Mouse (Mus musculus) embryonic stem cell, embryonic (primary cell): Measurements from ENCODE around the gene Slc38a2.

Source experiments
- CTCF ChIA-PET, 4 experiments: fragments of 300-600 bp in 2 of 4; fragments of 350-600 bp in 2 of 4; sonication (Branson Sonifier 250); formaldehyde crosslinking; loops; one replicate each; lab custom pipeline; 2022; ENCODE audit warnings: inconsistent platforms in 2 of 4; lab: Charles Lee
- POLR2A ChIA-PET, 4 experiments: fragments of 300-600 bp in 2 of 4; fragments of 350-600 bp in 2 of 4; sonication (Branson Sonifier 250); formaldehyde crosslinking; loops; one replicate each; lab custom pipeline; 2022; ENCODE audit warnings: antibody characterized with exemption in 4 of 4, inconsistent platforms in 1 of 4; lab: Charles Lee

The Slc38a2 gene

GRCm38 (mm10) chr15:96691381-96691780 is 8.1 kb downstream of the Slc38a2 start:
- CTCF ChIA-PET = no interaction called here

GRCm38 (mm10) chr15:96690829-96691228 is 8.7 kb downstream of the Slc38a2 start:
- ChIA-PET CTCF (no interaction called here), POLR2A (interaction anchor here (0.9 to 16.8 kb wide), 16 partner anchors 9 to 169 kb away, joined by 3 to 215 read pairs (median 6); partner anchors contain the start of gene Slc38a2 (in 2 of the 4))

More at GRCm38 (mm10) chr15:96691381-96691780, 8.1 kb downstream of the Slc38a2 start:
- POLR2A ChIA-PET = interaction anchor here (0.6 to 16.8 kb wide), 17 partner anchors 8 to 633 kb away, joined by 3 to 215 read pairs (median 5); partner anchors contain the start of gene Slc38a2 (in 2 of the 4)

- ChIA-PET CTCF (interaction anchor here in 2 of 4 experiments (0.6 kb wide), 2 partner anchors 247 to 1845 kb away, joined by 3 to 5 read pairs; no protein-coding TSS in a partner anchor), POLR2A (interaction anchor here in 3 of 4 experiments (0.6 to 16.8 kb wide), 12 partner anchors 10 to 152 kb away, joined by 3 to 215 read pairs (median 6); partner anchors contain the start of gene Slc38a2 (in 2 of the 3))
These were observed 9.6 kb downstream of the Slc38a2 start for GRCm38 (mm10) chr15:96689919-96690318.

- CTCF ChIA-PET = interaction anchor here in 1 of 4 experiments (1.9 kb wide), 1 partner anchor 248 kb away, joined by 4 read pairs; no protein-coding TSS in a partner anchor
- POLR2A ChIA-PET = interaction anchor here in 3 of 4 experiments (0.6 to 16.8 kb wide), 8 partner anchors 12 to 349 kb away, joined by 3 to 215 read pairs (median 6); partner anchors contain the start of gene Slc38a2 (in 1 of the 3)
These were observed 10.7 kb downstream of the Slc38a2 start for GRCm38 (mm10) chr15:96688784-96689318.

GRCm38 (mm10) chr15:96688036-96688435 is 11.5 kb downstream of the Slc38a2 start:
- POLR2A ChIA-PET = interaction anchor here in 3 of 4 experiments (0.5 to 16.8 kb wide), 18 partner anchors 8 to 402 kb away, joined by 3 to 215 read pairs (median 6); partner anchors contain the start of gene Slc38a2 (in 1 of the 3)

GRCm38 (mm10) chr15:96687366-96687765 is 12.2 kb downstream of the Slc38a2 start:
- ChIA-PET POLR2A (interaction anchor here (0.6 to 12.8 kb wide), 23 partner anchors 8 to 403 kb away, joined by 3 to 141 read pairs (median 4); partner anchors contain the start of genes Slc38a2 (in 2 of the 4) and Scaf11 (in 1 of the 4)), CTCF (interaction anchor here in 1 of 4 experiments (1.9 kb wide), 1 partner anchor 249 kb away, joined by 4 read pairs; no protein-coding TSS in a partner anchor)

More at GRCm38 (mm10) chr15:96688036-96688435, 11.5 kb downstream of the Slc38a2 start:
- CTCF ChIA-PET = interaction anchor here in 1 of 4 experiments (1.9 kb wide), 1 partner anchor 248 kb away, joined by 4 read pairs; no protein-coding TSS in a partner anchor

GRCm38 (mm10) chr15:96686201-96687159 is 13.1 kb downstream of the Slc38a2 start:
- ChIA-PET POLR2A (interaction anchor here (0.6 to 12.8 kb wide), 29 partner anchors 8 to 439 kb away, joined by 3 to 141 read pairs (median 4); partner anchors contain the start of genes Slc38a2 (in 2 of the 4) and Scaf11 (in 1 of the 4)), CTCF (interaction anchor here in 1 of 4 experiments (1.9 kb wide), 1 partner anchor 250 kb away, joined by 4 read pairs; no protein-coding TSS in a partner anchor)

GRCm38 (mm10) chr15:96685273-96685672 is 14.3 kb downstream of the Slc38a2 start:
- ChIA-PET CTCF (interaction anchor here in 1 of 4 experiments (2.2 kb wide), 1 partner anchor 252 kb away, joined by 6 read pairs; no protein-coding TSS in a partner anchor), POLR2A (interaction anchor here (0.6 to 12.8 kb wide), 21 partner anchors 9 to 1354 kb away, joined by 3 to 141 read pairs (median 5); partner anchors contain the start of gene Slc38a2 (in 1 of the 4))

GRCm38 (mm10) chr15:96684132-96684830 is 15.2 kb downstream of the Slc38a2 start:
- ChIA-PET CTCF (interaction anchor here in 3 of 4 experiments (0.5 to 2.2 kb wide), 13 partner anchors 16 to 264 kb away, joined by 3 to 10 read pairs (median 5); no protein-coding TSS in a partner anchor), POLR2A (interaction anchor here (0.6 to 12.8 kb wide), 27 partner anchors 9 to 462 kb away, joined by 3 to 141 read pairs (median 4); partner anchors contain the start of gene Slc38a2 (in 1 of the 4))

- ChIA-PET CTCF (interaction anchor here (0.6 to 1.7 kb wide), 6 partner anchors 127 to 258 kb away, joined by 3 to 5 read pairs (median 4); no protein-coding TSS in a partner anchor), POLR2A (interaction anchor here in 3 of 4 experiments (0.6 to 3.1 kb wide), 23 partner anchors 9 to 522 kb away, joined by 3 to 30 read pairs (median 5); no protein-coding TSS in a partner anchor)
These were observed 20.4 kb downstream of the Slc38a2 start for GRCm38 (mm10) chr15:96678871-96679773.

GRCm38 (mm10) chr15:96676518-96676917 is 23.0 kb downstream of the Slc38a2 start:
- CTCF ChIA-PET = interaction anchor here in 2 of 4 experiments (0.7 to 1.9 kb wide), 3 partner anchors 109 to 1589 kb away, joined by 4 to 5 read pairs (median 4); no protein-coding TSS in a partner anchor
- POLR2A ChIA-PET = interaction anchor here in 2 of 4 experiments (0.6 to 2.2 kb wide), 7 partner anchors 8 to 182 kb away, joined by 3 to 14 read pairs (median 6); no protein-coding TSS in a partner anchor

GRCm38 (mm10) chr15:96675744-96676143 is 23.8 kb downstream of the Slc38a2 start:
- CTCF ChIA-PET = interaction anchor here in 3 of 4 experiments (0.5 to 1.9 kb wide), 5 partner anchors 109 to 261 kb away, joined by 3 to 13 read pairs (median 5); no protein-coding TSS in a partner anchor
- POLR2A ChIA-PET = interaction anchor here in 2 of 4 experiments (0.6 to 2.2 kb wide), 16 partner anchors 8 to 361 kb away, joined by 3 to 14 read pairs (median 4); no protein-coding TSS in a partner anchor

GRCm38 (mm10) chr15:96675055-96675454 is 24.5 kb downstream of the Slc38a2 start:
- CTCF ChIA-PET = interaction anchor here (0.6 to 1.9 kb wide), 7 partner anchors 105 to 366 kb away, joined by 3 to 6 read pairs (median 5); no protein-coding TSS in a partner anchor
- POLR2A ChIA-PET = interaction anchor here in 2 of 4 experiments (0.6 to 2.2 kb wide), 21 partner anchors 9 to 362 kb away, joined by 3 to 14 read pairs (median 3); no protein-coding TSS in a partner anchor

GRCm38 (mm10) chr15:96674089-96674488 is 25.4 kb downstream of the Slc38a2 start:
- POLR2A ChIA-PET = interaction anchor here in 1 of 4 experiments (0.6 kb wide), 2 partner anchors 101 to 495 kb away, joined by 3 read pairs; no protein-coding TSS in a partner anchor
- CTCF ChIA-PET = interaction anchor here in 1 of 4 experiments (0.7 kb wide), 1 partner anchor 122 kb away, joined by 3 read pairs; no protein-coding TSS in a partner anchor

- ChIA-PET POLR2A (interaction anchor here in 3 of 4 experiments (0.5 to 2.5 kb wide), 9 partner anchors 10 to 180 kb away, joined by 3 to 12 read pairs (median 3); no protein-coding TSS in a partner anchor), CTCF (interaction anchor here in 2 of 4 experiments (1.2 kb wide), 2 partner anchors 117 to 118 kb away, joined by 3 to 4 read pairs; no protein-coding TSS in a partner anchor)
These were observed 29.8 kb downstream of the Slc38a2 start for GRCm38 (mm10) chr15:96669721-96670120.
